ENCODE assay signal across 11 mouse cellular contexts in the genomic region with DNA sequence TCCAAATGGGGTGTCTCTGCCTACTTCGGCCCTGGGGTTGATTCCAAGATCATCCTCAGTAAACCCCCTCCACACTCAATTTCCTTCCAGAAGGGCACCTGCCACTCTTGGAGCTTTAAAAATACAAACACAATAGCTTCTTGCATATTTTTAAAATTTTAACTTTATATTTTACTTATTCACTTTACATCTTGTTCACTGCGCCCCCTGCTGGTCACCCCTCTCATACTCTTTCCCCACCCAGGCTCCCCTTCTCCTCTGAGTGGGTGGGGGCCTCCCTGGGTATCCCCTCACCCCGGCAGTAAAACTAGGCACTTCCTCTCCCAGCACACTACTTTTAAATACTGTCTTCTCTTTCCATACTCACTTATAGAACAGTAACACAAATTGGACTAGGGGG.
DNase-seq lines count a peak whose midpoint lies in the region; ATAC-seq and TF ChIP-seq lines count a peak whose summit lies in the region.
"Had no signal": no experiment of that assay in that cellular context is flagged by ENCODE, and none has a peak within 500 bp of the region (broad histone marks: within the 10 kb centered on the region; RNA-seq: fewer than 3 reads in every experiment).

No protein-coding gene starts in this region.

- H3K9me3 ChIP-seq in heart, embryonic 12.5 days (replicated peaks): peaks cover 27% of the 10 kb centered on the region
- H3K9me3 ChIP-seq in lung, postnatal 0 days (ENCODE audit: low read length): peaks cover 4% of the 10 kb centered on the region; the same call in 1 of the 2 replicates
- 0 out of 2 replicates have a peak, but pooled peaks cover 12% of the 10 kb centered on the region for H3K9me3 ChIP-seq in hindbrain, embryonic 14.5 days (ENCODE audit: control insufficient read depth, low read length)
- H3K9me3 ChIP-seq: embryonic facial prominence, embryonic 15.5 days; heart, embryonic 15.5 days; neural tube, embryonic 15.5 days had no signal

- no peak overlapping the region for H3K4me3 ChIP-seq in heart, adult 2 months
- no peak overlapping the region for H3K4me3 ChIP-seq in heart, embryonic 12.5 days
- H3K4me3 ChIP-seq in lung, postnatal 0 days (ENCODE audit: low read depth, low read length): no peak overlapping the region
- H3K4me3 ChIP-seq in hindbrain, embryonic 14.5 days (replicated peaks; ENCODE audit: low read length): no peak overlapping the region
- H3K4me3 ChIP-seq: embryonic facial prominence, embryonic 15.5 days; heart, embryonic 15.5 days; neural tube, embryonic 15.5 days had no signal

- no peaks in the 10 kb centered on the region for H3K4me1 ChIP-seq in heart, adult 2 months (ENCODE audit: control insufficient read depth, insufficient read depth, low read length)
- H3K4me1 ChIP-seq in heart, embryonic 12.5 days (replicated peaks): no peaks in the 10 kb centered on the region
- no peaks in the 10 kb centered on the region for H3K4me1 ChIP-seq in lung, postnatal 0 days (ENCODE audit: insufficient read depth, low read depth, low read length)
- no peaks in the 10 kb centered on the region for H3K4me1 ChIP-seq in hindbrain, embryonic 14.5 days (replicated peaks; ENCODE audit: control insufficient read depth, insufficient read depth, low read length)
- H3K4me1 ChIP-seq: embryonic facial prominence, embryonic 15.5 days; heart, embryonic 15.5 days; neural tube, embryonic 15.5 days had no signal

- H3K9ac ChIP-seq in heart, adult 2 months (ENCODE audit: low read depth, low read length): no peak overlapping the region
- H3K9ac ChIP-seq in heart, embryonic 12.5 days: no peak overlapping the region
- H3K9ac ChIP-seq in lung, postnatal 0 days (replicated peaks; ENCODE audit: low read depth): no peak overlapping the region
- no peak overlapping the region for H3K9ac ChIP-seq in hindbrain, embryonic 14.5 days
- H3K9ac ChIP-seq: embryonic facial prominence, embryonic 15.5 days; heart, embryonic 15.5 days; neural tube, embryonic 15.5 days had no signal

- no peak for ATAC-seq in heart, embryonic 12.5 days (ENCODE audit: insufficient number of reproducible peaks, low FRiP score)
- ATAC-seq in Patski: no peak
- no peak for ATAC-seq in lung, postnatal 0 days
- no peak for ATAC-seq in hindbrain, embryonic 14.5 days (ENCODE audit: low FRiP score)
- ATAC-seq in erythroblast, adult 5-6 weeks (replicated peaks; ENCODE audit: low FRiP score, poor library complexity, severe bottlenecking): no peak

- 76% methylated on average over 3 of the region's 3 CpGs for WGBS in heart, adult 2 months
- WGBS in heart, embryonic 12.5 days: 80% methylated on average over 3 of the region's 3 CpGs
- WGBS in lung, postnatal 0 days: 78% methylated on average over 3 of the region's 3 CpGs
- 86% methylated on average over 3 of the region's 3 CpGs for WGBS in hindbrain, embryonic 14.5 days

- in situ Hi-C loops in Patski (cut with MboI; ENCODE audit: low pct_unique_long_range_greater_than_20kb): no loop called here

- DNase-seq in heart, adult 2 months: peak; percentile 6 to 49
- DNase-seq in 416B (ENCODE audit: low read depth): peak; percentile 20
- DNase-seq in Patski (ENCODE audit: low read depth, low spot score): no peak
- DNase-seq in lung, postnatal 0 days (ENCODE audit: low spot score): no peak
- DNase-seq in hindbrain, embryonic 14.5 days (ENCODE audit: low spot score): no peak
- no peak for DNase-seq in cerebellum, adult 11-12 months

- no peaks in the 10 kb centered on the region for H3K36me3 ChIP-seq in heart, adult 2 months (ENCODE audit: control insufficient read depth, insufficient read depth, low read length)
- no peaks in the 10 kb centered on the region for H3K36me3 ChIP-seq in heart, embryonic 12.5 days
- no peaks in the 10 kb centered on the region for H3K36me3 ChIP-seq in lung, postnatal 0 days (ENCODE audit: insufficient read depth, low read length)
- H3K36me3 ChIP-seq in hindbrain, embryonic 14.5 days (replicated peaks; ENCODE audit: control insufficient read depth, insufficient read depth): no peaks in the 10 kb centered on the region
- H3K36me3 ChIP-seq: embryonic facial prominence, embryonic 15.5 days; heart, embryonic 15.5 days; neural tube, embryonic 15.5 days had no signal

- CTCF ChIA-PET in Patski (lab: Charles Lee): interaction anchor here (1.1 to 1.5 kb wide), 3 partner anchors 12 to 45 kb away, joined by 3 to 5 read pairs (median 3); no protein-coding TSS in a partner anchor

- POLR2A ChIA-PET in Patski (lab: Charles Lee): no interaction called here

- no peaks in the 10 kb centered on the region for H3K79me2 ChIP-seq in heart, adult 2 months (replicated peaks; ENCODE audit: control insufficient read depth, insufficient read depth, low read length)

- no peak overlapping the region for H3K4me2 ChIP-seq in heart, embryonic 12.5 days
- no peak overlapping the region for H3K4me2 ChIP-seq in lung, postnatal 0 days (replicated peaks; ENCODE audit: low read depth, low read length)
- no peak overlapping the region for H3K4me2 ChIP-seq in hindbrain, embryonic 14.5 days (replicated peaks)
- H3K4me2 ChIP-seq: embryonic facial prominence, embryonic 15.5 days; heart, embryonic 15.5 days; neural tube, embryonic 15.5 days had no signal

- TF ChIP-seq EP300 in heart, adult 2 months (IDR thresholded peaks at IDR 0.05; ENCODE audit: insufficient read depth, low read depth, low read length): no peak
- no peak for TF ChIP-seq EP300 in lung, postnatal 0 days (IDR thresholded peaks at IDR 0.05)

- no peaks in the 10 kb centered on the region for H3K27me3 ChIP-seq in heart, adult 2 months (ENCODE audit: control insufficient read depth, insufficient read depth, low read length)
- H3K27me3 ChIP-seq in heart, embryonic 12.5 days (replicated peaks): no peaks in the 10 kb centered on the region
- no peaks in the 10 kb centered on the region for H3K27me3 ChIP-seq in Patski
- no peaks in the 10 kb centered on the region for H3K27me3 ChIP-seq in lung, postnatal 0 days (replicated peaks; ENCODE audit: insufficient read depth, low read length)
- no peaks in the 10 kb centered on the region for H3K27me3 ChIP-seq in hindbrain, embryonic 14.5 days (ENCODE audit: control insufficient read depth, insufficient read depth, low read length)
- H3K27me3 ChIP-seq: embryonic facial prominence, embryonic 15.5 days; heart, embryonic 15.5 days; neural tube, embryonic 15.5 days had no signal

- H3K27ac ChIP-seq in heart, adult 2 months: no peak overlapping the region
- H3K27ac ChIP-seq in heart, embryonic 12.5 days (ENCODE audit: poor library complexity, severe bottlenecking): no peak overlapping the region
- no peak overlapping the region for H3K27ac ChIP-seq in lung, postnatal 0 days (ENCODE audit: low read length)
- H3K27ac ChIP-seq in hindbrain, embryonic 14.5 days: no peak overlapping the region
- H3K27ac ChIP-seq: embryonic facial prominence, embryonic 15.5 days; heart, embryonic 15.5 days; neural tube, embryonic 15.5 days had no signal

- TF ChIP-seq CTCF in heart, adult 2 months (IDR thresholded peaks at IDR 0.05): peak; percentile 71
- TF ChIP-seq CTCF in Patski (IDR thresholded peaks at IDR 0.05): peak; percentile 40
- peak; percentile 43 for TF ChIP-seq CTCF in lung, postnatal 0 days (IDR thresholded peaks at IDR 0.05)

- TF ChIP-seq POLR2A in heart, adult 2 months (IDR thresholded peaks at IDR 0.05; ENCODE audit: insufficient read depth, low read depth, low read length): no peak

- intact Hi-C loops in heart, adult 2 months (cut with DNase I): no loop called here

Comparison
In these comparisons a context has a peak if more than half of its experiments do, and no peak if none do; other contexts are left out.
1. DNase-seq: peak in heart, adult 2 months (2 of 2) and 416B (single experiment); none in Patski (single experiment), lung, postnatal 0 days (single experiment), hindbrain, embryonic 14.5 days (single experiment) and cerebellum, adult 11-12 months (single experiment).
2. Peak in every context shown above with its lines, with median percentiles within 50 percentile points of each other: CTCF ChIP-seq.